Mouse (Mus musculus) forebrain, embryonic 11.5 days (tissue): Measurements from ENCODE around the gene Tsen34. TPM values are rescaled to one million over a fixed set of nuclear protein-coding genes. Genes with fewer than 3 reads are reported as not detected.

Experiments used
- ATAC-seq: fragments of 200-750 bp; cut with Nextera tagmentation; replicated peaks from 2 replicates; pipeline ENCODE4 v1.8.0; 2017; ENCODE audit warnings: moderate TSS enrichment; ENCODE audit not compliant: low FRiP score
- DNase-seq: peaks from one replicate; pipeline ENCODE4 v3.0.0-alpha.2; 2017; ENCODE audit warnings: low spot score
- H3K27ac ChIP-seq: fragments of 300-500 bp; sonication (generic); 2 replicates; pipeline ENCODE4 v1.5.1; 2014; ENCODE audit warnings: low read depth, low read length
- H3K27me3 ChIP-seq: fragments of 300-500 bp; sonication (generic); 2 replicates; pipeline ENCODE4 v1.6.1; 2014; ENCODE audit warnings: mild to moderate bottlenecking, low read length, mixed read lengths; ENCODE audit not compliant: control insufficient read depth, insufficient read depth
- H3K36me3 ChIP-seq: fragments of 300-500 bp; sonication (generic); 2 replicates; pipeline ENCODE4 v1.6.1; 2014; ENCODE audit warnings: mild to moderate bottlenecking, low read length, moderate library complexity, mixed read lengths; ENCODE audit not compliant: control insufficient read depth, insufficient read depth
- H3K4me1 ChIP-seq: fragments of 300-500 bp; sonication (generic); replicated peaks from 2 replicates; pipeline ENCODE4 v1.6.1; 2014; ENCODE audit warnings: low read length, mixed read lengths; ENCODE audit not compliant: control insufficient read depth, insufficient read depth
- H3K4me2 ChIP-seq: fragments of 300-500 bp; sonication (generic); 2 replicates; pipeline ENCODE4 v1.6.1; 2014; ENCODE audit warnings: low read depth, mild to moderate bottlenecking, low read length, moderate library complexity, mixed read lengths; ENCODE audit not compliant: severe bottlenecking
- H3K4me3 ChIP-seq: fragments of 300-500 bp; sonication (generic); 2 replicates; pipeline ENCODE4 v1.5.1; 2014; ENCODE audit warnings: low read depth, low read length
- H3K9ac ChIP-seq: fragments of 300-500 bp; sonication (generic); 2 replicates; pipeline ENCODE4 v1.6.1; 2014; ENCODE audit warnings: low read length
- H3K9me3 ChIP-seq: fragments of 300-500 bp; sonication (generic); 2 replicates; pipeline ENCODE4 v1.6.1; 2016; ENCODE audit warnings: low read length, mixed read lengths; ENCODE audit not compliant: control insufficient read depth
- WGBS: fragments of 180-500 bp; shearing (Covaris S2); extraction: QIAGEN DNeasy Blood & Tissue Kit; methylation state at CpG from one replicate; pipeline ENCODE4 v1.1.7; 2014; 5-methylcytosine and 5-hydroxymethylcytosine counted together
- polyA plus RNA-seq: library from polyadenylated mRNA; unstranded; fragments of >200 nt; fragmentation: Nextera tagmentation; extraction: Ambion mirVana; gene quantifications from 2 replicates; pipeline ENCODE4 v1.2.1, GENCODE M21; 2014

Tsen34 gene
- polyA plus RNA-seq, 1 experiment from 2014 or later: 243 TPM

DNA sequence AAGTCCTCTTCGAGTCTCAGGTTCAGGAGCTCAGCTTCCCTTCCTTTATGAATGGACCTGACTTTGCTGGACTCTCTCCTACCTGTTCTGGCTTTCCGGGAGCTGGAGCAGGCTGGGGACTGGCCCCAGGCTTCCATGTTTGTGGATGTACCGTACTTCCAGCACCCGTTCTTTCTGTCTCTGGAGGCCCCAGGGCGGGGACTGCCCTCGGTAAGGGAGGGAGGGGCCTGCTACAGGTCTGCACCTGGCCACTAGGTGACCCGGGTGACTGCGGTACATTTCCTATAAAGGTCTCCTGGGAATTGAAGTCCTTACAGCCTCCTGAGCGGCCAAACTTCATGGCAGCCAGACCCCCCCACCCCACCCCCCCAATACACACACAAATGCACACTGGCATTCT, 15.3 kb upstream of the Tsen34 start, which contains the start of gene Tmc4:
TSS of gene Tmc4 (minus strand) at position 212 of the 400 bp plus-strand sequence.
- no peak within 1 kb of the TSS for H3K9ac ChIP-seq
- H3K4me3 ChIP-seq: no peak within 1 kb of the TSS
- no peaks in the 10 kb centered on the region for H3K36me3 ChIP-seq
- WGBS: 56% methylated on average over 9 of the region's 9 CpGs
- no peaks in the 10 kb centered on the region for H3K27me3 ChIP-seq
- DNase-seq (no peak), ATAC-seq (no peak)
- no peaks in the 10 kb centered on the region for H3K9me3 ChIP-seq
- H3K4me2 ChIP-seq: no peak within 1 kb of the TSS
- no peak within 1 kb of the TSS for H3K27ac ChIP-seq
- H3K4me1 ChIP-seq: no peaks in the 10 kb centered on the region

DNA sequence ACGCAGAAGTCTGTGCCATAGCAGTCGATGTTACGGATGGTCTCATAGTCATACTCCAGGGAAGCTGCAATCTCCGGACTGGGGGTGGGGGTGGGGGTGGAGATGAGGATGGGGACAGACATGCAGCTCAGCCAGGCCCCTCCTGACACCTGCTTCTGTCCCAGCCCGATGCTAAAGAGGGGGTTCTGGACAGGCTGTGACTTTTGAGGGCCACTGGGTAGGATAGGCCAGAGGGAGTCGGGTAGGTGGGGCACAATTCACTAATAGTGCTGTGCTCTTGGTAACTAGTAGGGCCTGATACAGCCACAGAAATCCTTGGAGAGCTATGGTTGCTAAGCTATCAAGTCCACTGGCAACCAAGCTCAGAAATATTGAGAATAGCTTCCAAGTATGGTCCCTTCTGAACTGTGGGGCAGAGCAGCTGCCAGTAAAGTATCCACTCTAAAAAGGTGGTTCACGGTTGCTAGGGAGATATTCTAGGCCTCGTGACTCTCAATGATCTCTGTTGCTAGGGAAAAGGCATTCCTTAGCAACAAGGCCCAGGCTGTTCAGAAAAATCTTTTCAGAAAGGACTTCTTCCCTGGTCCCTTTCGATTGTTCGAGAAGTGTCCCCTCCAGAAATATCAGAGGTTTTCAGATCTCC, 8.6 kb upstream of the Tsen34 start:
- WGBS: 70% methylated on average over 10 of the region's 10 CpGs
- Histone ChIP-seq H3K4me2 (no peak overlapping the region), H3K4me3 (no peak overlapping the region), H3K4me1 (0 out of 2 replicates have a peak, but pooled peaks cover 2% of the 10 kb centered on the region), H3K27ac (peak overlapping the region; percentile 53), H3K9me3 (no peaks in the 10 kb centered on the region), H3K27me3 (no peaks in the 10 kb centered on the region), H3K36me3 (no peaks in the 10 kb centered on the region; the same call in 1 of the 2 replicates), H3K9ac (no peak overlapping the region)
- ATAC-seq (peak; percentile 64), DNase-seq (no peak)

DNA sequence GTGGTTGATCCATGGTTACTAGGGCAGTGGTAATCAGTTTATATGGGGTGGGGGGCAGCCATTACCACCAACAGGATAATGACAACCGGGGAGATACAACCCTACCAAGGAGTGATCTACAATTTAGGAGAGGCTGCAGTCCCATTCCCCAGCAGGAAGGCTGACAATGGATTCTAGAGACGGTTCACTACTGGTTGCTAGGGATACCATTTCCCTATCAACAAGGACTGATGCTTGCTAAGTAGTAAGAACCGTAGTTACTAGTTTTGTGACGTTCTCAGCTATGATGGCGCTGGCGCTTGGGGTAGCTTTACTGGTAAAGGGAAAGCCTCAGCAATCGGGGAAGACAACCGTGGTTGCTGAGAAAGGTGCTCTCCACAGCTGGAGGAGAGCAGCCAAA, 8.0 kb upstream of the Tsen34 start:
- H3K4me3 ChIP-seq: no peak overlapping the region
- H3K36me3 ChIP-seq: no peaks in the 10 kb centered on the region; the same call in 1 of the 2 replicates
- DNase-seq (no peak), ATAC-seq (0 out of 2 replicates have a peak, but pooled peaks have one; percentile 11)
- 84% methylated on average over 8 of the region's 8 CpGs for WGBS
- H3K27me3 ChIP-seq: no peaks in the 10 kb centered on the region
- no peaks in the 10 kb centered on the region for H3K9me3 ChIP-seq
- no peak overlapping the region for H3K4me2 ChIP-seq
- H3K9ac ChIP-seq: no peak overlapping the region
- 0 out of 2 replicates have a peak, but pooled peaks cover 2% of the 10 kb centered on the region for H3K4me1 ChIP-seq
- H3K27ac ChIP-seq: peak overlapping the region; percentile 53; the same call in 1 of the 2 replicates

DNA sequence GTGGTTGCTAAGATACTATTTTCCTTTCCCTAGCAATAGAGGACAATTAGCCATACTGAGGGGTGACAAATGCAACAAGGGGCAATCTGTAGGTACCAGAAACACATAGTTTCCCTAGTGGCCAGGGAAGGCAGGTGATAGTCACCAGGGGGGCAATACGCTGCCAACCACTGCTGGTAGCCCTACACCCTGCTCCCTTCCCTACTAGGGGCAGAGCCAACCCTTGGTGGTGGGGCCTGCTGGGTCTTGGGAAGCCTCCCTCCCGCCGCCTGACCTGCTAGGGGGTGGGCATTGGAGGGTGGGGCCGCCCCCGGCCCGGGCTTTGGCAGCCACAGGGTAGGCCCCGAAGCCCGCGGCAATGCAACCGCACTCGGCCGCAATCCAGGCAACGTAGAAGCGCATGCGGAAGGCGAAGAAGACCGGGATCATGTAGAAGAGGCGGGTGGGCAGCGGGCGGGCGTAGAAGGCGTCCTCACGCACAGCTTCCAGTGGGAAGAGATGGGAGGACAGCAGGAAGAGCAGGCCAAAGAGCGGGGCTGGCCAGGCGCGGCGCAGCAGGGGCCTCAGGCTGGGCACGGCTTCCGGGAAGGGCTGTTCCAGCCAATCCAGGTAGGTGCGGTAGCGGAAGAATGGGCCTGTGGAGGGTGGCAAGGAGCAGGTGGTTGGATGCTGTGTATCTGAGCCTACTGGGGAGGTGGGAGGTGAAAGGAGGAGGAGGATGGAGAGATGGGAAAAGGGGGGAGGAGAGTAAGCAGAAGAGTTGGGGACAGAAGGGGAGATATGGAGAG, 7.1 kb upstream of the Tsen34 start:
- 74% methylated on average over 31 of the region's 31 CpGs for WGBS
- H3K27me3 ChIP-seq: no peaks in the 10 kb centered on the region
- 0 out of 2 replicates have a peak, but pooled peaks cover 2% of the 10 kb centered on the region for H3K4me1 ChIP-seq
- H3K9ac ChIP-seq: no peak overlapping the region
- ATAC-seq: no peak
- no peaks in the 10 kb centered on the region for H3K9me3 ChIP-seq
- DNase-seq: no peak
- no peaks in the 10 kb centered on the region; the same call in 1 of the 2 replicates for H3K36me3 ChIP-seq
- H3K4me2 ChIP-seq: no peak overlapping the region
- H3K27ac ChIP-seq: no peak overlapping the region
- no peak overlapping the region for H3K4me3 ChIP-seq

DNA sequence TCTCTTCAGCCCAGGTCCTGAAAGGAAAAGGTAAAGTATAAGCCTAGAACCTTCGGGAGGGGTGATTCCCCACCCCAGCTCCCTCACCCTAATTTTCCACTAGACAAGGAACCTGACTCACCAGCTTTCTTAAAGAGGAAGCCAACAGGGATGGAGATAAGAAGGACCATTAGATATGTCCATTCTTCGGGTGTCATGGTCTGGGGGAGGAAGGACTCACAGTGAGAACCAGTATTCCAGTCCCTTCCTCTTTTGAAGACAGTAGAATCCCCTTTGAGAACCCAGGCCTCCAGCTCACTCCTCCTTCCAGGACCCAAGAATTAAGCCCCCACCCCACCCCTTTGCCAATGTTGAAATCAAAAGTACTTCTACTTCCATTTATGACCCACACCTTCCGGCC, 744 bp upstream of the Tsen34 start:
- no peaks in the 10 kb centered on the region for H3K27me3 ChIP-seq
- no peak overlapping the region for H3K27ac ChIP-seq
- WGBS: 34% methylated on average over 3 of the region's 3 CpGs
- no peaks in the 10 kb centered on the region for H3K9me3 ChIP-seq
- peak overlapping the region; percentile 89 for H3K4me2 ChIP-seq
- H3K4me1 ChIP-seq: peaks cover 3% of the 10 kb centered on the region; the same call in 1 of the 2 replicates
- peak overlapping the region; percentile 64 for H3K4me3 ChIP-seq
- DNase-seq (no peak), ATAC-seq (no peak)
- peak overlapping the region; percentile 83 for H3K9ac ChIP-seq
- no peaks in the 10 kb centered on the region; the same call in 1 of the 2 replicates for H3K36me3 ChIP-seq

DNA sequence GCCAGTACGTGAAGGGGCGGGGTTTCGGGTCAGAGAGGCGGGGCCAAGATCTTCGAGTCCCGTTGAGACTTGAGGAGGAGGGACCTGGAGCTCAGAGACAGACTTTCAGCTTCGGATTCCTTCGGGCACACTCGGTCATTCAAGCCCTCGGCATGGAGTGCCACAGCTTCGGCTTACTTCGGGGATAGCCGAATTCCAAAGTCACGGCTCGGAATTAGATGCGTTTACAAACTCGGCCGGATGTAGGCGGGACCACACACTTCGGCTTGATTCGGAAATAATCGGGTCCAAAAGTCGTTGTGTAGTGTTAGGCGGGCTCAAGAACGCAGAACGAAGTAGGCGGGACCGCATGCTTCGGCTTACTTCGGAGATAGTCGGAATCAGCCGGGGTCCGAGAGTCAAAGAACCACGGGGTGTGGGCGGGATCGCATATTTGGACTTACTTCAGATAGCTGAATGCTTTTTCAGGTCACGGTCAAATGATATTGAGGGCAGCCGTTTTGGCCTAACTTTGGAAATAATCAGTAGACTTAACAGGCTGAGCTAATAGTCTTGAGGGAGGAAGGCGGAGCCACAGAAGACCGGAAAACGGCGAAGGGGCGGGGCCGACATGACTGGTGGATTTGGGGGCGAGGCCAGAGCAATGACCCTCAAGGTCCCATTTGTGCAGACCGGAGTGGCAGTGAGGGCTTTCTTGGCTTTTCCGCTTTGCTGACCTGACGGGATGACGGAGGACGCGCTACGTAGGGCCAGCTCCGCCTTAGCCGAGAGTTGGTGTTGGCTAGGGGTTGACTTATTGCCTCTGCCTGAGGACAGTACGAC, 535 bp downstream of the Tsen34 start, which contains the start of gene Mboat7:
TSS of gene Mboat7 (minus strand) at position 537 of the 822 bp plus-strand sequence.
- H3K4me2 ChIP-seq: peak within 1 kb of the TSS; percentile 89
- ATAC-seq: peak; percentile 88
- DNase-seq: peak; percentile 96
- H3K36me3 ChIP-seq: no peaks in the 10 kb centered on the region; the same call in 1 of the 2 replicates
- under 1% methylated on average over 55 of the region's 55 CpGs for WGBS
- peaks cover 3% of the 10 kb centered on the region; the same call in 1 of the 2 replicates for H3K4me1 ChIP-seq
- H3K9me3 ChIP-seq: no peaks in the 10 kb centered on the region
- H3K27me3 ChIP-seq: no peaks in the 10 kb centered on the region
- peak within 1 kb of the TSS; percentile 64 for H3K4me3 ChIP-seq
- peak within 1 kb of the TSS; percentile 83 for H3K9ac ChIP-seq
- peak within 1 kb of the TSS; percentile 77 for H3K27ac ChIP-seq

DNA sequence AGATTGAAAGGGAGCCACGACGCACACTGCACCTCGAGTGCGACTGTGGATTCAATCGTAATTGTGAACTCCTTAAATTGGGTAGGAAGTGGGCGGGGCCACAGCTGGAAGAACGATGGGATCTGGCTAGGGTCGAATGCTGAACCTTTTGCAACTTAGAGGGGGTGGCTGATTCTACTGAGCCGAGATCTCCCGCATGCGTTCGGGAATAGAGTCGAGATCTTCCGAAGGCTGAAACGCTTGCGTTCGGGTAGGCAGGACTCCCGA, 1.1 kb downstream of the Tsen34 start:
- Histone ChIP-seq H3K36me3 (no peaks in the 10 kb centered on the region; the same call in 1 of the 2 replicates), H3K27ac (peak overlapping the region; percentile 77), H3K4me2 (peak overlapping the region; percentile 89), H3K4me1 (peaks cover 3% of the 10 kb centered on the region; the same call in 1 of the 2 replicates), H3K27me3 (no peaks in the 10 kb centered on the region), H3K9ac (peak overlapping the region; percentile 75), H3K9me3 (no peaks in the 10 kb centered on the region), H3K4me3 (peak overlapping the region; percentile 64)
- 0% methylated on average over 18 of the region's 18 CpGs for WGBS
- DNase-seq: no peak
- ATAC-seq: no peak; the same call in 1 of the 2 replicates
